Mouse (Mus musculus) cerebellum, adult 18-20 months (tissue): ENCODE results near the gene Eprs.
A peak's percentile ranks its signal among the peaks of the same experiment; 100 is the strongest.

Experiments used
- DNase-seq, 2 experiments: peaks; one replicate each; pipeline ENCODE4 v3.0.0; 2021

The Eprs gene

DNA sequence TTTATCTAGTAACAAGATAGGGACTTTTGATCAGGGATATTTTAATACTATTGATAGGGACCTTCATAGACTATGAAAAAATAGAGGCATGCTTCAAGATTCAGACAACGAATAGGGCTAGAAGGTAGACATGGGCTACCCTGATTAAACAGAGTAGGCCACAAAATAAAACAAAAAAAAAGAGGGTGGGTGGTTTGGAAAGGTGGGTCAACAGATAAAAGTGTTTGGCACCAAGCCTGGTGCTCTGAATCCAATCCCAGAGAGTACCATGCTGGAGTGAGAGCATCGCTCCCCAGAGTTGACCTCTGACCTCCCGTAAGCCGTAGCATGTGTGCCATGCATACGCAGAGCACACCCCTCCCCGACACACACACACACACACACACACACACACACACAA is 89.6 kb downstream of the Eprs start:
- no peak for DNase-seq

DNA sequence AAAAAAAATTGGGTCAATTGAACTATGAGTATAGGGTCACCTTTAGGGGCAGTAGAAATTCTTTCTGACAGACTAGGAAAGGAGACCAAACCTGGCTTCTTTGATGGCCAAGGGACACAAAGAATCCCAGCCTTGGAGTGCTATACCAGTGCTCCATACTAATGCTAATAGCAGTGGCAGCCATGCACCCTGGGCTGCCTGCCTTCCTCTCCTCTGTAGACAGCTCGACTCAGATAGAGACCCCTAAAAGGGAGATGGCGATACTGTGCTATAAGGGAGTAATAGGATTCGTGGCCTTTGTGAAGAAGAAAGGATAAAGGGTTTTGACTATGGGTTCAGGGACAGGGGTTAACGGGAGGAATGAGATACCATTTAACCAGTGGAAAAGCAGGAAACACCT is 91.3 kb downstream of the Eprs start:
- no peak for DNase-seq

DNA sequence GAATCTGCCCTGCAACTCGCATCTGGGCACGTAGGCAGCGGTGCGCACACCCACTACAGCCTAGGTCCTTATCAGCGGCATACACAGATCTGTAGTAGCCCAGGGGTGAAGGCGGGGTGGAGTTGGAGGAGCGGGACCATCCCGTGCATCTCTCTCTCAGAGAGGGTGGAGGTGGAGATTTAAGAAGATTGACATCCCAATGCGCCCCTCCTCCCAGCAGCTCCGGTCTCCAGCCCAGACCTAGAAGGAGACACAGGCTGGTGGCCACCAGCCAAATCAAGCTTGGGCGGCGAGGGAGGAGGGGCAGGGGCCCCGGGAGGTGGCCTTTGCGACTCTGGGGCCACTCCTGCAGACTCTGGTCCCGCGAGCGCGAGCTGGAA is 91.7 kb downstream of the Eprs start, which contains the start of gene Slc30a10:
Slc30a10 (plus strand) TSS at position 274 of the 380 bp plus-strand sequence.
- DNase-seq: peak; percentile 50 to 53

DNA sequence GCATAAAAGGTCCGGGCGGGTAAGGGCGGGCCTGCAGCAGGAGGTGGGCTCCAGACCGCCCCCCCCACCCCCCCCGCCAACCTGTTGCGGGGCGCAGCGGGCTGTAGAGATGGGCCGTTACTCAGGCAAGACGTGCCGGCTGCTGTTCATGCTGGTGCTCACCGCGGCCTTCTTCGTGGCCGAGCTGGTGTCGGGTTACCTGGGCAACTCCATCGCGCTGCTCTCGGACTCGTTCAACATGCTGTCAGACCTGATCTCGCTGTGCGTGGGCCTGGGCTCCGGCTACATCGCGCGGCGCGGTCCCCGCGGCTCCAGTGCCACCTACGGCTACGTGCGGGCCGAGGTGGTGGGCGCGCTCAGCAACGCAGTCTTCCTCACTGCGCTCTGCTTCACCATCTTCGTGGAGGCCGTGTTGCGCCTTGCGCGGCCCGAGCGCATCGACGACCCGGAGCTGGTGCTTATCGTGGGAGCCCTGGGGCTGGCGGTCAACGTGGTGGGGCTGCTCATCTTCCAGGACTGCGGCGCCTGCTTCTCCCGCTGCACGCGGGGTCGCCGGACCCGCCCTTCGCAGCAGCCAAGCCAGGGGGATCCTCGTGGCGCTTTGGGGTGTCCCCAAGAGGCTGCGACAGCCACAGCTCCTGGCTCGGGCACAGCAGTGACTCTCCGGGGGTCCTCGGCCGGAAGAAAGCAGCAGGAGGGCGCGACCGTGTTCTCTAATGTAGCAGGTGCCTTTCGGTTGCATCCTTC is 92.3 kb downstream of the Eprs start:
- peak; percentile 16 to 42 for DNase-seq

DNA sequence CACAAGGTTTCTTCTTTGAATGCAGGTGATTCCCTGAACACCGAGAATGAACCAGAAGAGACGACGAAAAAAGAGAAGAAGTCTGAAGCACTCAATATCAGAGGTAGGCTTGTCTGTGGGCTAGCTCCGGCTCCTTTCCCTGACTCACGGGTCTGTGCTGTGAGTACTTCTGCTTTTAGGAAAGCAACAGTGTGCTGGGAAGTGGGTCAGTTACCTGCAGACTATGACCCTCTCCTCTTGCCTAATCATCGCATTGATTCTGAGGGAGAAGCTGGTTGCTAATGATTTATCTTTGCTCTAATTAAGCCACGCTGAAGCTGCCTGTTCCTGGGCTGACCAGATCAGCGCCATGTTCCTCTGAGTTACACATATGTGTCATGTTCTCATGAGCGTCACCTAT is 93.5 kb downstream of the Eprs start:
- no peak for DNase-seq

DNA sequence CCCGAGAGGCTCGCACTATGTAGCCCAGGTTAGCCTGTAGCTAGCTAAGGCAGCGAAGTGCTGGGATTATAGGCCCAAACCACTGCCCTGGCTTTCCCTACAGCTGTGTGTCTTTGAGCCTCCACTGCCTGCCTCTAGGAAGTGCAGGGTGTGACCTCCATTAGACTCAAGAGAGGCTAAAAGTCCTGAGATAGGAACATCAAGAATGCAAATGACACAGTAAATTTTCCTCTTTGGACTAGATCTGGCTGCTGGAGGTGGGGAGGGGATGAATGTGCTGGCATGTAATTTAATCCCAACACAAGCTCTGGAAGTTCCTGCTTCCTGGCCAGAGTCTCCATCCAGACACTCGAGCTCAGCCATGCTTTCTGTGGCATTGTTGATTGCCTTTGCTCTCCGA is 97.3 kb downstream of the Eprs start:
- DNase-seq: no peak

DNA sequence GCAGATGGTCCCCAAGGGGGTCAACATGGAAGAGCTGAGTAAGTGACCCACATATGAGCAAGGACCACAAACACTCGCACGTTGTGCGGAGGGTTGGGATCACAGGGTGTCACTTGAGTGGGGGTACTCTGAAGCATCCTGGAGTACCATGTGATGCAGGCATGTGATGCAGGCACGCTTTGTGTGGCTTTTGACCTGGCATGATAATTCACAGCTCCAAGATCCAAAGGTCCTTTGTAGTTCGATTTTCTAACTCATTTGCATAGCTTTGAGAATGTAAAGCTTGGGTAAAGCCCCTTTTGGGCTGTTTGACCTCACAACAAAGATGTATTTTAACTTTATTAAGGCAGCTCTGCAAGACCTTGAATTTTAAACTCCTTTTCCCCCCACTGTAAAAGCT is 100.0 kb downstream of the Eprs start:
- no peak for DNase-seq

DNA sequence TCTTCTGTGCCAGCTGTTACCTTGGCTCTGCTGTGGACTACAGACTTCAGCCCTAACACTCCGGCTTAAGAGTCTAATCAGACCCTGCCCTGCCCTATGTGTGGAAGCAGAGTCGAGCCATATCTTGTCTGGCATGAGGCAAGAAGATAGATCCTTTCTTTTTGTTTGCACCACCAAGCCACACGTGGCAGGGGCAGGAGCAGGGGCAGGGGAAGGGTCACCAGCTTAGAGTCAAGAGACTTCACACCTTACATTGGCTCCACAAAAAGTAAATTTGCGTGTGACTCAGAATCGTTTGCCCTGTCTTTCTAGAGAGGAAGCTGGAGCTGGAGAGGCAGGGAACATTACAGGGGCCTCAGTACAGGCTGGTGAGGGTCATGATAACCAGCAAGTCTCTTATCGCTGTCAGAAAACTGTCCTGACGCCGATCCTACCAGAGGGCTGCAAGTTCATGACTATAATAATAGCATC is 106.7 kb downstream of the Eprs start:
- DNase-seq: no peak

DNA sequence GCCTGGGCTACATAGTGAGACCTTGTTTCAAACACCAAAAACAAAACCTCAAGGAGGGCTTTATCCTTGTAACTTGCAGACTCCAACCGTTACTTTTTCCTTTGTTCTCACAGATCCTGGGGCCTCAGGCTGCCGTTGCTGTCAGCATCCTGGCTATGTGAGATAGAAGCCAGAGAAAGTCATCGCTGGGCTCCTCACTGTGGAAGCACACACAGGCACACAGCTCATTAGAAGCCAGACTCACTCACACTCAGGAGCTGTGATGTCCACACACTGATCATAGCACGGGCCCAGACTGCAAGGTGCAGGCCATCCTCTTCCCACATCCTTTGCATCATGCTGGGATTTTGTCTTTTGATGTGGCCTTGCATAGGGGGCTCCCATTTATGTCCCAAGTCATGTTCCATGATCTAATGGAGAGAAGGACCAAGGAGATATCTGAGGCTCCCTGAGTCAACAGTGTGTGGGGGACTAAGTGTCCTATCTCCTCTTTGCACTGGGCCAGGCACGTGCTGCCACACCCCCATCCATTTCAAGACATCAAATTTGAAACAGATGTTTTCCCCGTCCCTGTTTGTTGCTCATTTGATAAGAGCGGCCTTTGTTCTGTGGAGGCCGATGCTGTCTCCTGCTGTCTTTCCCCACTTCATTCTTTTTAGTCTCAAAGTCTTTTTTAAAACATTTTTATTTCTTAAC is 109.3 kb downstream of the Eprs start:
- no peak for DNase-seq

DNA sequence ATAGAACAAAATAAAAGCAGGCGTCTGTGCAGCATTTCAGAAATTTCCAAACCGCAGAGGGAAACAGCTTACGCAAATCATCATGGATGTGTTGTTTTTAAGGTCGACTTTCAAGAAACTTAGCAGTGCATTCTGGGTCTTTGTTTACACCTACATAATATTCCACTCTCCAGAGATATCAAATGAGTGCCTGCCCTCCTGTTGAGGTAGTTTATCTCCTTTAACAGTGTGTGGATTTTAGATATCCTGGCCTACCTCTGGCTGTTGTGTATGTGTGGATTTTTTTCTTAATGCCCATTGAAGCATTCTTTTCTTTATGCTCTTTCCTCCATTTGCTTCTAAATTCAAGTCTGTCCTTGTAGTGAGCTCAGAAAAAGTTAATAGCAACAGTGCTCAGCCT is 109.9 kb downstream of the Eprs start:
- DNase-seq: no peak

DNA sequence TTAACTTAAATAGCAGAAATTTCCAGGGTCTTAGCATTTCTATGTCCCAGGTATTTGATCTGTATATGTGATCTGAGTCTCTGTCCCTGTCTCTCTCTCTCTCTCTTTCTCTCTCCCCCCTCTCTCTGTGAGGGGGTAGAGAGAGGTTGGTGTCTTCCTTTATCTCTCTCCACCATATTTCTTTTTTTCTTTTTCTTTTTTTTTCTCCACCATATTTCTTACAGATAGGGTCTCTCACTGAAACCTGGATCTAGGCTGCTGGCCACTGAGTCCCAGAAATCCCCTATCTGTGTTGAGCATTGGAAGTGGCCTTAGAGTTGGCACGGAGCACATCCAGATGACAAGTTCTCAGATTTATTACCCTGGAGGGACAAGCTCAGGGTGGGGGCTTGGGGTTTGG is 110.6 kb downstream of the Eprs start:
- no peak for DNase-seq
